Mouse (Mus musculus) E14TG2a.4 (cell line): ENCODE data around the gene Atp2a1.

Source experiments
- CTCF ChIP-seq: conservative IDR thresholded peaks from 2 replicates; pipeline ENCODE4 v1.5.1; 2014; ENCODE audit warnings: low read length
- NANOG ChIP-seq: IDR thresholded peaks from 2 replicates; pipeline ENCODE4 v1.6.1; 2014; ENCODE audit warnings: borderline replicate concordance, low read length, mixed read lengths

GRCm38 (mm10) chr7:126491973-126492372 lies 29.1 kb upstream of the Atp2a1 start:
- TF ChIP-seq CTCF (no peak), NANOG (no peak)
